Mouse (Mus musculus): ENCODE data around the gene Dcun1d4. TPM values are rescaled to one million over a fixed set of nuclear protein-coding genes. Genes with fewer than 3 reads are reported as not detected.

Gene Dcun1d4
- polyA plus RNA-seq, 1 experiment from 2014 or later = 28.3 TPM

GRCm38 (mm10) chr5:73547252-73547651, 66.5 kb downstream of the Dcun1d4 start:
- Histone ChIP-seq H3K36me3 (ENCODE audit: control insufficient read depth, insufficient read depth, low read length) (peaks cover 25% of the 10 kb centered on the region; the same call in 1 of the 2 replicates), H3K9ac (ENCODE audit: low read length) (no peak overlapping the region), H3K4me1 (replicated peaks; ENCODE audit: control insufficient read depth, insufficient read depth, low read length) (peaks cover 6% of the 10 kb centered on the region; the same call in 1 of the 2 replicates), H3K27ac (ENCODE audit: low read depth) (no peak overlapping the region), H3K4me3 (ENCODE audit: low read depth, low read length) (no peak overlapping the region), H3K4me2 (ENCODE audit: low read length) (no peak overlapping the region), H3K9me3 (ENCODE audit: control insufficient read depth, low read length) (no peaks in the 10 kb centered on the region), H3K27me3 (replicated peaks; ENCODE audit: control insufficient read depth, insufficient read depth, low read length) (no peaks in the 10 kb centered on the region)
- ATAC-seq (replicated peaks; ENCODE audit: low FRiP score, low TSS enrichment, low read depth) = no peak
- WGBS = 85% methylated on average over 7 of the region's 7 CpGs
- DNase-seq (ENCODE audit: low spot score) = no peak

- Histone ChIP-seq H3K9me3 (ENCODE audit: control insufficient read depth, low read length) (no peaks in the 10 kb centered on the region), H3K4me3 (ENCODE audit: low read depth, low read length) (no peak overlapping the region), H3K36me3 (ENCODE audit: control insufficient read depth, insufficient read depth, low read length) (peaks cover 28% of the 10 kb centered on the region), H3K4me1 (replicated peaks; ENCODE audit: control insufficient read depth, insufficient read depth, low read length) (peaks cover 6% of the 10 kb centered on the region; the same call in 1 of the 2 replicates), H3K4me2 (ENCODE audit: low read length) (no peak overlapping the region), H3K27me3 (replicated peaks; ENCODE audit: control insufficient read depth, insufficient read depth, low read length) (no peaks in the 10 kb centered on the region), H3K27ac (ENCODE audit: low read depth) (no peak overlapping the region), H3K9ac (ENCODE audit: low read length) (no peak overlapping the region)
- 90% methylated on average over 7 of the region's 7 CpGs for WGBS
- DNase-seq (ENCODE audit: low spot score) (no peak), ATAC-seq (replicated peaks; ENCODE audit: low FRiP score, low TSS enrichment, low read depth) (no peak)
These were observed 67.4 kb downstream of the Dcun1d4 start for GRCm38 (mm10) chr5:73548237-73548636.

GRCm38 (mm10) chr5:73548838-73549237, 68.0 kb downstream of the Dcun1d4 start:
- WGBS = 94% methylated on average over 1 of the region's 1 CpGs
- no peak for ATAC-seq (replicated peaks; ENCODE audit: low FRiP score, low TSS enrichment, low read depth)
- H3K4me3 ChIP-seq (ENCODE audit: low read depth, low read length) = no peak overlapping the region
- no peak for DNase-seq (ENCODE audit: low spot score)
- H3K4me2 ChIP-seq (ENCODE audit: low read length) = no peak overlapping the region
- peaks cover 34% of the 10 kb centered on the region for H3K36me3 ChIP-seq (ENCODE audit: control insufficient read depth, insufficient read depth, low read length)
- H3K27me3 ChIP-seq (replicated peaks; ENCODE audit: control insufficient read depth, insufficient read depth, low read length) = no peaks in the 10 kb centered on the region
- H3K9ac ChIP-seq (ENCODE audit: low read length) = no peak overlapping the region
- H3K9me3 ChIP-seq (ENCODE audit: control insufficient read depth, low read length) = no peaks in the 10 kb centered on the region
- H3K27ac ChIP-seq (ENCODE audit: low read depth) = no peak overlapping the region
- peaks cover 6% of the 10 kb centered on the region; the same call in 1 of the 2 replicates for H3K4me1 ChIP-seq (replicated peaks; ENCODE audit: control insufficient read depth, insufficient read depth, low read length)

GRCm38 (mm10) chr5:73551836-73552235, 71.0 kb downstream of the Dcun1d4 start:
- no peak overlapping the region for H3K4me2 ChIP-seq (ENCODE audit: low read length)

GRCm38 (mm10) chr5:73553903-73554302, 73.1 kb downstream of the Dcun1d4 start:
- H3K27me3 ChIP-seq (replicated peaks; ENCODE audit: control insufficient read depth, insufficient read depth, low read length) = no peaks in the 10 kb centered on the region
- H3K36me3 ChIP-seq (ENCODE audit: control insufficient read depth, insufficient read depth, low read length) = peaks cover 24% of the 10 kb centered on the region
- H3K9ac ChIP-seq (ENCODE audit: low read length) = no peak overlapping the region
- ATAC-seq (replicated peaks; ENCODE audit: low FRiP score, low TSS enrichment, low read depth) = no peak
- H3K4me2 ChIP-seq (ENCODE audit: low read length) = no peak overlapping the region
- 91% methylated on average over 11 of the region's 11 CpGs for WGBS
- H3K4me3 ChIP-seq (ENCODE audit: low read depth, low read length) = no peak overlapping the region
- no peaks in the 10 kb centered on the region for H3K4me1 ChIP-seq (replicated peaks; ENCODE audit: control insufficient read depth, insufficient read depth, low read length)
- H3K27ac ChIP-seq (ENCODE audit: low read depth) = no peak overlapping the region
- DNase-seq (ENCODE audit: low spot score) = no peak
- no peaks in the 10 kb centered on the region for H3K9me3 ChIP-seq (ENCODE audit: control insufficient read depth, low read length)

More at GRCm38 (mm10) chr5:73551836-73552235, 71.0 kb downstream of the Dcun1d4 start:
- 84% methylated on average over 5 of the region's 5 CpGs for WGBS
- no peak overlapping the region for H3K27ac ChIP-seq (ENCODE audit: low read depth)
- H3K36me3 ChIP-seq (ENCODE audit: control insufficient read depth, insufficient read depth, low read length) = peaks cover 19% of the 10 kb centered on the region
- H3K4me3 ChIP-seq (ENCODE audit: low read depth, low read length) = no peak overlapping the region
- H3K4me1 ChIP-seq (replicated peaks; ENCODE audit: control insufficient read depth, insufficient read depth, low read length) = no peaks in the 10 kb centered on the region
- H3K9me3 ChIP-seq (ENCODE audit: control insufficient read depth, low read length) = no peaks in the 10 kb centered on the region
- ATAC-seq (replicated peaks; ENCODE audit: low FRiP score, low TSS enrichment, low read depth) = no peak
- DNase-seq (ENCODE audit: low spot score) = no peak
- no peak overlapping the region for H3K9ac ChIP-seq (ENCODE audit: low read length)
- H3K27me3 ChIP-seq (replicated peaks; ENCODE audit: control insufficient read depth, insufficient read depth, low read length) = no peaks in the 10 kb centered on the region

GRCm38 (mm10) chr5:73555096-73555852, 74.5 kb downstream of the Dcun1d4 start:
- no peak overlapping the region for H3K4me2 ChIP-seq (ENCODE audit: low read length)
- H3K9ac ChIP-seq (ENCODE audit: low read length) = no peak overlapping the region
- H3K27me3 ChIP-seq (replicated peaks; ENCODE audit: control insufficient read depth, insufficient read depth, low read length) = no peaks in the 10 kb centered on the region
- no peak for ATAC-seq (replicated peaks; ENCODE audit: low FRiP score, low TSS enrichment, low read depth)
- peaks cover 34% of the 10 kb centered on the region for H3K36me3 ChIP-seq (ENCODE audit: control insufficient read depth, insufficient read depth, low read length)
- no peak overlapping the region for H3K27ac ChIP-seq (ENCODE audit: low read depth)
- H3K9me3 ChIP-seq (ENCODE audit: control insufficient read depth, low read length) = no peaks in the 10 kb centered on the region
- no peaks in the 10 kb centered on the region for H3K4me1 ChIP-seq (replicated peaks; ENCODE audit: control insufficient read depth, insufficient read depth, low read length)
- DNase-seq (ENCODE audit: low spot score) = no peak
- H3K4me3 ChIP-seq (ENCODE audit: low read depth, low read length) = no peak overlapping the region
- WGBS = 67% methylated on average over 8 of the region's 8 CpGs

- peaks cover 34% of the 10 kb centered on the region for H3K36me3 ChIP-seq (ENCODE audit: control insufficient read depth, insufficient read depth, low read length)
- H3K4me3 ChIP-seq (ENCODE audit: low read depth, low read length) = no peak overlapping the region
- no peaks in the 10 kb centered on the region for H3K4me1 ChIP-seq (replicated peaks; ENCODE audit: control insufficient read depth, insufficient read depth, low read length)
- H3K27me3 ChIP-seq (replicated peaks; ENCODE audit: control insufficient read depth, insufficient read depth, low read length) = no peaks in the 10 kb centered on the region
- DNase-seq (ENCODE audit: low spot score) = no peak
- no peaks in the 10 kb centered on the region for H3K9me3 ChIP-seq (ENCODE audit: control insufficient read depth, low read length)
- H3K27ac ChIP-seq (ENCODE audit: low read depth) = no peak overlapping the region
- no peak overlapping the region for H3K4me2 ChIP-seq (ENCODE audit: low read length)
- WGBS = 78% methylated on average over 12 of the region's 12 CpGs
- H3K9ac ChIP-seq (ENCODE audit: low read length) = no peak overlapping the region
- ATAC-seq (replicated peaks; ENCODE audit: low FRiP score, low TSS enrichment, low read depth) = no peak
These were observed 76.1 kb downstream of the Dcun1d4 start for GRCm38 (mm10) chr5:73556733-73557425.

- Histone ChIP-seq H3K4me3 (ENCODE audit: low read depth, low read length) (no peak overlapping the region), H3K36me3 (ENCODE audit: control insufficient read depth, insufficient read depth, low read length) (peaks cover 24% of the 10 kb centered on the region), H3K27ac (ENCODE audit: low read depth) (no peak overlapping the region), H3K27me3 (replicated peaks; ENCODE audit: control insufficient read depth, insufficient read depth, low read length) (no peaks in the 10 kb centered on the region), H3K4me1 (replicated peaks; ENCODE audit: control insufficient read depth, insufficient read depth, low read length) (no peaks in the 10 kb centered on the region), H3K9me3 (ENCODE audit: control insufficient read depth, low read length) (no peaks in the 10 kb centered on the region), H3K9ac (ENCODE audit: low read length) (no peak overlapping the region), H3K4me2 (ENCODE audit: low read length) (no peak overlapping the region)
- DNase-seq (ENCODE audit: low spot score) = no peak
- WGBS = 95% methylated on average over 6 of the region's 6 CpGs
- ATAC-seq (replicated peaks; ENCODE audit: low FRiP score, low TSS enrichment, low read depth) = no peak
These were observed 78.0 kb downstream of the Dcun1d4 start for GRCm38 (mm10) chr5:73558756-73559155.

Data from intestine, embryonic 14.5 days (tissue).